Mouse (Mus musculus) lung, adult 2 months (tissue): ENCODE data around the gene Gm21885.

Experiments used
- CTCF ChIP-seq: fragments of 200-500 bp; IDR thresholded peaks from 2 replicates; pipeline ENCODE4 v1.5.1; 2011; ENCODE audit warnings: mild to moderate bottlenecking, low read length, control low read depth; ENCODE audit not compliant: insufficient read depth
- POLR2A ChIP-seq: fragments of 200-500 bp; IDR thresholded peaks from 2 replicates; pipeline ENCODE4 v1.6.1; 2011; ENCODE audit warnings: low read depth, mild to moderate bottlenecking, control low read depth, low read length, borderline replicate concordance; ENCODE audit errors: extremely low read depth

GRCm38 (mm10) chr11:94282291-94282690, 618 bp downstream of the Gm21885 start:
- no peak for TF ChIP-seq CTCF
- TF ChIP-seq POLR2A, result no peak
